Mouse (Mus musculus) midbrain, embryonic 15.5 days (tissue): ENCODE measurements around the gene Prune2. TPM values are rescaled to one million over a fixed set of nuclear protein-coding genes. Genes with fewer than 3 reads are reported as not detected.

ENCODE experiments used
- ATAC-seq: fragments of 200-750 bp; cut with Nextera tagmentation; replicated peaks from 2 replicates; pipeline ENCODE4 v1.8.0; 2017; ENCODE audit warnings: moderate TSS enrichment
- H3K27ac ChIP-seq: fragments of 300-500 bp; sonication (generic); 2 replicates; pipeline ENCODE4 v1.5.1; 2015; ENCODE audit warnings: mild to moderate bottlenecking, inconsistent platforms
- H3K27me3 ChIP-seq: fragments of 300-500 bp; sonication (generic); replicated peaks from 2 replicates; pipeline ENCODE4 v1.6.1; 2015; ENCODE audit warnings: inconsistent platforms
- H3K36me3 ChIP-seq: fragments of 300-500 bp; sonication (generic); replicated peaks from 2 replicates; pipeline ENCODE4 v1.6.1; 2015; ENCODE audit warnings: inconsistent platforms
- H3K4me1 ChIP-seq: fragments of 300-500 bp; sonication (generic); 2 replicates; pipeline ENCODE4 v1.6.1; 2015; ENCODE audit warnings: inconsistent platforms
- H3K4me2 ChIP-seq: fragments of 300-500 bp; sonication (generic); 2 replicates; pipeline ENCODE4 v1.6.1; 2015; ENCODE audit warnings: inconsistent platforms, mild to moderate bottlenecking, moderate library complexity
- H3K4me3 ChIP-seq: fragments of 300-500 bp; sonication (generic); 2 replicates; pipeline ENCODE4 v1.5.1; 2015; ENCODE audit warnings: mild to moderate bottlenecking, inconsistent platforms
- H3K9ac ChIP-seq: fragments of 300-500 bp; sonication (generic); 2 replicates; pipeline ENCODE4 v1.6.1; 2015; ENCODE audit warnings: mild to moderate bottlenecking, inconsistent platforms
- H3K9me3 ChIP-seq: fragments of 300-500 bp; sonication (generic); 2 replicates; pipeline ENCODE4 v1.6.1; 2016; ENCODE audit warnings: inconsistent platforms
- WGBS: fragments of 180-500 bp; shearing (Covaris S2); methylation state at CpG from one replicate; pipeline ENCODE4 v1.1.7; 2015; ENCODE audit warnings: mixed read lengths; 5-methylcytosine and 5-hydroxymethylcytosine counted together
- polyA plus RNA-seq: library from polyadenylated mRNA; unstranded; fragments of >200 nt; fragmentation: Nextera tagmentation; extraction: Ambion mirVana; gene quantifications from 2 replicates; pipeline ENCODE4 v1.2.1, GENCODE M21; 2015

Gene Prune2
- polyA plus RNA-seq = 6.6 and 6.9 TPM in 2 replicates

DNA sequence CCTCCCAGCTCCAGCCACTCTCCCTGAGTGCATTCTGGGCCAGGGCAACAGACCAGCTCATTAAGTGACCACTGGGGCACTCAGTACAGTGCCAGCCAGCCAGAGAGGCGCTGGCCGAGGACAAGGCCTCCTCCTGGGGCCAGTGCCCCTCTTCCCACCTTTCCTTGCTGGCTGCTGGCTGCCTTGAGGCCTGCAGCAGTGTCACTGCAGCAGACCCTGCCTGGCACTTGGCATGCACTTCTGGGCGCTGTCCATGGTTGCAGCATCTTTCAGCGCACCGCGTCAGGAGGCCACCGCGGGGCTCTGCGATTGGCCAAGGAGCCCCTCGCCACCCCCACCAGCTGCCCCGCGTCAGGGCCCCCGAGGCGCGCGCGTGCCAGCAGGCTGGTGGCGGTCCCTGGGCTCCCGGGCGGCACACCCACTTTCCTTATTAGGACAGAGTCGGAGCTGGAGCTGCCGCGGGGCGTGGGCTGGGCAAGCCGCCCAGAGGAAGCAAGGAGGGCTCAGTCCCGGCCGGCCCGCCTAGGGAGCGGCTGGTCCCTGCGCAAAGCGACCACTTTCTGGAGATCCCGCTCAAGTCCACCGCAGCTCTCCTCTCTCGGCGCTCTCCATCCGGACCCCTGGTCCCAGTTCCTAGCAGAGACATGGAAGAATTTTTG lies at the start of gene Prune2:
Gene Prune2, plus strand, starts transcription at position 506 of the 659 bp plus-strand sequence.
- H3K9ac ChIP-seq = peak within 1 kb of the TSS; percentile 44
- no peak within 1 kb of the TSS for H3K27ac ChIP-seq
- under 1% methylated on average over 36 of the region's 36 CpGs for WGBS
- peaks cover 16% of the 10 kb centered on the region for H3K4me1 ChIP-seq
- H3K4me3 ChIP-seq = peak within 1 kb of the TSS; percentile 50
- ATAC-seq = peak; percentile 92
- H3K27me3 ChIP-seq = peaks cover 21% of the 10 kb centered on the region
- no peaks in the 10 kb centered on the region for H3K9me3 ChIP-seq
- no peaks in the 10 kb centered on the region for H3K36me3 ChIP-seq
- H3K4me2 ChIP-seq = peak within 1 kb of the TSS; percentile 98

DNA sequence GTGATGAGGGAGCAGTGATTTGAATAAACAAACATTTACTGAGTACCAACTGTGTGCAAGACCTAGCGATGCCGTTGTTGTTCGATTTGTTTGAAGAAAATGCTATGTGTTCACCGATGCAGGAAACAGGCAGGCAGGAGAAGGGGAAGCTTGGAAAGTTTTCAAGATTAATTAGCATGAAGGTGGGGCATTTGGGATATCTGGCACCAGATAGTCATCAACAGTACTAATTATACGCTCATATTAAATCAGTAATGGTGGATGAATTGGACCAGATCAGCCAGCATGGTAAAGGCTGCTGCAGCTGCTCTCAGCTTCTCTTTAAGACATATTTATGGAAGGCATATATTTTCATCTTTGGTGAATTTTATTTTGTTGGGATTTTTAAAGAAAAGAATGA lies 44.4 kb upstream of the Prune2 start:
- Histone ChIP-seq H3K4me3 (no peak overlapping the region), H3K27me3 (no peaks in the 10 kb centered on the region), H3K9me3 (no peaks in the 10 kb centered on the region), H3K4me1 (no peaks in the 10 kb centered on the region), H3K36me3 (no peaks in the 10 kb centered on the region), H3K4me2 (no peak overlapping the region), H3K27ac (no peak overlapping the region), H3K9ac (no peak overlapping the region)
- 76% methylated on average over 5 of the region's 5 CpGs for WGBS
- ATAC-seq = no peak

DNA sequence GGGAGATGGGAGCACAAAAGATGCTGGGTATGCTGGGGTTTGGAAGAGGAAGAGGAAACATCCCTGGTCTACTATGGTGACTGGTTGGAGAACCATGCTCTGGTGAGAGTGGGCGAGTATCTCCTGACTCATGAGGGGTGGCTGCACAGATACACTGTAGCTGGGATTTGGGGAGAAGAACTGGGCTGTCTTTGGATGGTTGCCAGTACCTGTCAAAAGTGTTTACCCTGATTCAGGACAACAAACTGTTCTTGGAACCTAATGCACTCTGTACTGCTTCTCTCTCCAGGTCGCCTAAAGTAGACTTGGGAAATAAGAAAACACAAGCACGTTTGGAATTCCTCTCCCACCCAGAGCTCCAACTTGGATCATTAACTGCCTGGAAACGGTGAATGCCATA lies 31.4 kb upstream of the Prune2 start:
- no peak overlapping the region for H3K4me3 ChIP-seq
- no peak overlapping the region for H3K27ac ChIP-seq
- H3K36me3 ChIP-seq = no peaks in the 10 kb centered on the region
- no peaks in the 10 kb centered on the region for H3K27me3 ChIP-seq
- WGBS = 87% methylated on average over 4 of the region's 4 CpGs
- no peaks in the 10 kb centered on the region for H3K9me3 ChIP-seq
- no peak for ATAC-seq
- H3K4me1 ChIP-seq = no peaks in the 10 kb centered on the region
- H3K9ac ChIP-seq = no peak overlapping the region
- H3K4me2 ChIP-seq = no peak overlapping the region

GRCm38 (mm10) chr19:16934664-16935063 lies 21.3 kb upstream of the Prune2 start:
- H3K36me3 ChIP-seq = no peaks in the 10 kb centered on the region
- 86% methylated on average over 8 of the region's 8 CpGs for WGBS
- no peak overlapping the region for H3K4me2 ChIP-seq
- H3K9me3 ChIP-seq = no peaks in the 10 kb centered on the region
- H3K4me3 ChIP-seq = no peak overlapping the region
- no peak overlapping the region for H3K9ac ChIP-seq
- H3K27ac ChIP-seq = no peak overlapping the region
- no peak for ATAC-seq
- H3K27me3 ChIP-seq = no peaks in the 10 kb centered on the region
- no peaks in the 10 kb centered on the region for H3K4me1 ChIP-seq

GRCm38 (mm10) chr19:16948794-16949313 lies 7.1 kb upstream of the Prune2 start:
- Histone ChIP-seq H3K4me2 (no peak overlapping the region), H3K4me1 (no peaks in the 10 kb centered on the region), H3K9me3 (no peaks in the 10 kb centered on the region), H3K36me3 (no peaks in the 10 kb centered on the region), H3K4me3 (no peak overlapping the region), H3K27me3 (no peaks in the 10 kb centered on the region), H3K9ac (no peak overlapping the region), H3K27ac (no peak overlapping the region)
- 90% methylated on average over 2 of the region's 2 CpGs for WGBS
- ATAC-seq = no peak

- H3K36me3 ChIP-seq = no peaks in the 10 kb centered on the region
- H3K27ac ChIP-seq = no peak overlapping the region
- H3K4me3 ChIP-seq = no peak overlapping the region
- WGBS = 89% methylated on average over 2 of the region's 2 CpGs
- no peaks in the 10 kb centered on the region for H3K9me3 ChIP-seq
- H3K4me1 ChIP-seq = no peaks in the 10 kb centered on the region
- H3K27me3 ChIP-seq = peaks cover 1% of the 10 kb centered on the region; the same call in 1 of the 2 replicates
- no peak overlapping the region for H3K9ac ChIP-seq
- no peak for ATAC-seq
- H3K4me2 ChIP-seq = no peak overlapping the region
Measured at GRCm38 (mm10) chr19:16949341-16949740, 6.6 kb upstream of the Prune2 start.

DNA sequence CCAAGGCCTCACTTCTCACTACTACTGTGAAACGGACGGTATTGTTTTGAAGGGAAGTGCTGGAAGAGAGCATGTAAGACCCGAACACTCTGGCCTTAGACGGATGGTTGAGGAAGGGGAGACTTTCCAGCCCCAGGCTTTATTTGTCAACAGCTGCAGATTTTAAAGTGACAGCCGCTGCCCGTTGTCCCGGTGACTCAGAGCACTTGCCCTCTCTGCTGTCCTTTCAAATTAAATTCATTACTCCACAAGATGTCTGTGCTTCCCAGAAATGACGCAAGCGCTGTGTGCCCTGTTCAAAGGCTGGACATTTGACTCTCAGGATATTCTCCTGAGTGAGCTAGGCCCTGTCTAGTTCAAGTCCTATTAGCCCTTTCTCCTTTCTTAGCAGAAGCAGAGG lies 5.9 kb upstream of the Prune2 start:
- Histone ChIP-seq H3K9me3 (no peaks in the 10 kb centered on the region), H3K9ac (no peak overlapping the region), H3K4me2 (no peak overlapping the region), H3K27ac (no peak overlapping the region), H3K4me3 (no peak overlapping the region), H3K36me3 (no peaks in the 10 kb centered on the region), H3K4me1 (no peaks in the 10 kb centered on the region; the same call in 1 of the 2 replicates), H3K27me3 (peaks cover 5% of the 10 kb centered on the region; the same call in 1 of the 2 replicates)
- WGBS = 56% methylated on average over 9 of the region's 9 CpGs
- no peak for ATAC-seq

DNA sequence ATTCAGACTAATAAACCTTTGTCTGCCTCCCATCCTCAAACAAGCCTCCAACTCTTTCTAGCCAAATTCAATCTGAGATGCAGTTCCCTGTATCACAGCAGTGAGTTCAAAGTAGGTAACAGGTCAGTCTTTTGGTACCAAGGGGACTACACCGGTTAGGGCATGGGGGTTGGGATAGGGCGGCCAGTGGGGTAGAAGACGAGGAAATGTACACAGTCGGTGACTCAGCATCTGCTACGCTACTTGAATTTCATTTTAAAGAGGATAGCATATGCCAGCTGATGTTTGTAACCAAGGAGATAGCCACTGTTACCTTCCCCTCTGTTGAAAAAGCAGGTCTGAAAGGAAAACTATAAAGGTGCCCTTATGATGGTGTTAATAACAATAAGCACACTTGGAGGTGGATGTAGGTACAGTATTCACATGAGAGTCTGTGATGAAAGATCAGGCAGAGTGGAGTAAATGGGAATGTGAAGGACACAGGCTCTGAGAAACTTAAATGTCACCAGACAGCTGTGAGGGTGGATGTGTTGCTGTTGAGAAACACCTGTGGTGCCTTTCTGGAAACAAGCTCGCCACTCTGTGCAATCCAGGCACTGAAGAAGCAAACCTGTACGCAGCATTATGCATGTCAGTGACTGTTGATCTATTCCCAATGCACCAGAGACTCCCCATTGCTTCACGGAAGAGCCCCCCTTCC lies 5.1 kb upstream of the Prune2 start:
- 80% methylated on average over 8 of the region's 8 CpGs for WGBS
- no peak for ATAC-seq
- Histone ChIP-seq H3K27ac (no peak overlapping the region), H3K4me2 (no peak overlapping the region), H3K4me3 (no peak overlapping the region), H3K36me3 (no peaks in the 10 kb centered on the region), H3K9me3 (no peaks in the 10 kb centered on the region), H3K9ac (no peak overlapping the region), H3K27me3 (peaks cover 5% of the 10 kb centered on the region; the same call in 1 of the 2 replicates), H3K4me1 (peaks cover 7% of the 10 kb centered on the region)

GRCm38 (mm10) chr19:16954736-16955135 lies 1.2 kb upstream of the Prune2 start:
- 62% methylated on average over 6 of the region's 6 CpGs for WGBS

GRCm38 (mm10) chr19:16955231-16955612 lies 696 bp upstream of the Prune2 start:
- ATAC-seq = peak; percentile 57; the same call in 1 of the 2 replicates
- WGBS = 51% methylated on average over 9 of the region's 9 CpGs
- H3K36me3 ChIP-seq = no peaks in the 10 kb centered on the region
- H3K27ac ChIP-seq = no peak overlapping the region
- H3K4me1 ChIP-seq = peaks cover 16% of the 10 kb centered on the region
- H3K4me3 ChIP-seq = peak overlapping the region; percentile 50
- H3K27me3 ChIP-seq = peaks cover 21% of the 10 kb centered on the region
- peak overlapping the region; percentile 98 for H3K4me2 ChIP-seq
- no peak overlapping the region for H3K9ac ChIP-seq
- no peaks in the 10 kb centered on the region for H3K9me3 ChIP-seq

More at GRCm38 (mm10) chr19:16954736-16955135, 1.2 kb upstream of the Prune2 start:
- Histone ChIP-seq H3K27ac (no peak overlapping the region), H3K9me3 (no peaks in the 10 kb centered on the region), H3K27me3 (peaks cover 20% of the 10 kb centered on the region), H3K4me1 (peaks cover 16% of the 10 kb centered on the region), H3K36me3 (no peaks in the 10 kb centered on the region), H3K4me3 (no peak overlapping the region), H3K9ac (no peak overlapping the region), H3K4me2 (no peak overlapping the region)
- ATAC-seq = no peak

- H3K36me3 ChIP-seq = no peaks in the 10 kb centered on the region
- ATAC-seq = peak; percentile 31
- H3K4me3 ChIP-seq = peak overlapping the region; percentile 50
- H3K9me3 ChIP-seq = no peaks in the 10 kb centered on the region
- H3K9ac ChIP-seq = peak overlapping the region; percentile 44; the same call in 1 of the 2 replicates
- peak overlapping the region; percentile 98 for H3K4me2 ChIP-seq
- under 1% methylated on average over 7 of the region's 7 CpGs for WGBS
- H3K27ac ChIP-seq = no peak overlapping the region
- H3K4me1 ChIP-seq = peaks cover 16% of the 10 kb centered on the region
- peaks cover 21% of the 10 kb centered on the region for H3K27me3 ChIP-seq
Measured at GRCm38 (mm10) chr19:16956319-16956718, 401 bp downstream of the Prune2 start.

DNA sequence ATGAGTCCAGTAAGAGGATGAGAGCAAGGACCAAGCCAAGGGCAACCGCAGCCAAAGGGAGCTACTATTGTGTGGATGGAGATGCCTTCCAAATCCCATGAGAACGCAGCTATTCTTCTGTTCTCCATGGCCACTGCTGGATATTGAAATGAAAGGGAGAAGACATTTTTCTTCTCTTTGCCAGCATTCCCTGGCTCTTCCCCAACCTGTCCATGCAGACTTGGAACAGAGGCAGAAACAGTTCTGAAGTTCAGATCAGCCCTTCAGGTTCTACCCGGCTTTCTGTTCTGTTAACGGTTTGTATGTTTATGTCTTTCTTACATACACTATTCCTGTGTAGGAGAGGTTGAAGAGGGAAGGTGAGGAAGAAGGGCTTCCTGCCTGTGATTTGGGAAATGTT lies 3.1 kb downstream of the Prune2 start:
- H3K36me3 ChIP-seq = no peaks in the 10 kb centered on the region
- H3K27me3 ChIP-seq = peaks cover 21% of the 10 kb centered on the region
- H3K27ac ChIP-seq = no peak overlapping the region
- no peak overlapping the region for H3K9ac ChIP-seq
- peaks cover 16% of the 10 kb centered on the region for H3K4me1 ChIP-seq
- H3K4me3 ChIP-seq = no peak overlapping the region
- 90% methylated on average over 4 of the region's 4 CpGs for WGBS
- H3K4me2 ChIP-seq = no peak overlapping the region
- H3K9me3 ChIP-seq = no peaks in the 10 kb centered on the region
- no peak for ATAC-seq
